Mouse (Mus musculus) right cerebral cortex, postnatal 25 days (tissue): Measurements from ENCODE around the gene Arid5b.

Source experiments
- DNase-seq: peaks from one replicate; pipeline ENCODE4 v3.0.0; 2022

Gene Arid5b

GRCm38 (mm10) chr10:68278632-68279361, at the start of gene Arid5b:
TSS of gene Arid5b (minus strand) at chr10:68278740.
- peak; percentile 47 for DNase-seq

GRCm38 (mm10) chr10:68325378-68325777, 46.8 kb upstream of the Arid5b start:
- no peak for DNase-seq

GRCm38 (mm10) chr10:68324061-68324460, 45.5 kb upstream of the Arid5b start:
- DNase-seq: peak; percentile 10

- no peak for DNase-seq
These were observed 44.6 kb upstream of the Arid5b start for GRCm38 (mm10) chr10:68323167-68323566.

GRCm38 (mm10) chr10:68320986-68321385, 42.4 kb upstream of the Arid5b start:
- DNase-seq: no peak

- no peak for DNase-seq
These were observed 42.0 kb upstream of the Arid5b start for GRCm38 (mm10) chr10:68320496-68320895.

- DNase-seq: no peak
These were observed 40.9 kb upstream of the Arid5b start for GRCm38 (mm10) chr10:68319438-68319837.

GRCm38 (mm10) chr10:68318438-68318979, 40.0 kb upstream of the Arid5b start:
- no peak for DNase-seq

GRCm38 (mm10) chr10:68312734-68313133, 34.2 kb upstream of the Arid5b start:
- DNase-seq: no peak

- DNase-seq: no peak
These were observed 22.5 kb upstream of the Arid5b start for GRCm38 (mm10) chr10:68301013-68301412.

GRCm38 (mm10) chr10:68289465-68289864, 10.9 kb upstream of the Arid5b start:
- no peak for DNase-seq

- peak; percentile 48 for DNase-seq
These were observed 4.2 kb upstream of the Arid5b start for GRCm38 (mm10) chr10:68282466-68283391.

- no peak for DNase-seq
These were observed 3.2 kb upstream of the Arid5b start for GRCm38 (mm10) chr10:68281775-68282106.

- no peak for DNase-seq
These were observed 2.7 kb upstream of the Arid5b start for GRCm38 (mm10) chr10:68281076-68281774.

- peak; percentile 72 for DNase-seq
These were observed 1.3 kb upstream of the Arid5b start for GRCm38 (mm10) chr10:68279516-68280501.

GRCm38 (mm10) chr10:68277671-68278151, 829 bp downstream of the Arid5b start:
- DNase-seq: peak; percentile 54

GRCm38 (mm10) chr10:68276976-68277441, 1.5 kb downstream of the Arid5b start:
- DNase-seq: peak; percentile 74

GRCm38 (mm10) chr10:68276350-68276975, 2.1 kb downstream of the Arid5b start:
- DNase-seq: peak; percentile 73

GRCm38 (mm10) chr10:68274900-68275760, 3.4 kb downstream of the Arid5b start:
- peak; percentile 33 for DNase-seq

- no peak for DNase-seq
These were observed 8.8 kb downstream of the Arid5b start for GRCm38 (mm10) chr10:68269789-68270188.
